Mouse (Mus musculus): ENCODE measurements at regions not wholly inside any gene's neighbourhood (a gene's known extent, or its start where the extent isn't known, plus 50 kb on each side); places are given as distances from the start of the nearest gene placed in this dataset.
"Not testable (repeated sequence)": the region's sequence is repeated elsewhere in the genome, so short reads cannot be mapped to it uniquely, and the experiment has no call there.

DNA sequence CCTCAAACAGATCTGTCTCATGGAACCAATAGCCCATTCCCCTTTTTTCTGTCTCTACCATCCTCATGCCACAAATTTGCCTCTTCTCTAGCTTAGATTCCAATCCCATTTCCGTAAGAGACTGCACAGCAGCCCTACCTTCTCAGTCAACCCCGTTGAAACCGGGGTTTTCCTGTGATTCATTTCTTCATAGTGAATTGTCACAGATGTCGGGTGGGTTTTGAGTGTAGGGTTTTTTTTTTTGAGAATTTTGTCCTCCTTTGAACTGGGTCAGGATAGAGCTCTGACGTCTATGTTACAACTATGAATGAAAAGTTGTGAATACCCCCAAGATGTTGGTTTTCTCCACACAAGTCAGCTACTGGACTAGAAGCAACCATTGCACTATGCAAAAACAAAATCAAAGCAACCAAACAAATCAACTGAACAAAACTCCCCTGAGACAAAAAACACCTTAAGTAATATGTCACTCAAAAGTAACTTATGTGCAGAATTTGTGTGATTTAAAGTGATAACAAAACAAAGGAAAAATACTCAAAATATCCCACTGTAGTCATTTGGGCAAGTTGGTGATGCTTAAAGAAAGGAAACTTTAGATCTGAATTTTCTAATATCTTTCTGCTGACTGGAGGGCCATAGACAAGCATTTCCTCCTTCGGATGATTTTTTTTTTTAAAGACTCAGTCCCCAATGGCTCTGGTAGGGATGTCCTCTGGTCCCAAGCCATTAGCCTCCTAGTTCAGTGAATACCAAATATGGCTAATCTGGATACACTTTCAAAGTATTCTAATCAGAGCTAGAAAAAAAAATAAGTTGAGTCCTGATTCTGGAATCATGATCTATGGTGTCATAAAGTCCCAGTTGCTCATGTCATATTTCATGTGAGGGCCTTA lies 120.7 kb upstream of the Tet2 start:
- DNase-seq (ENCODE audit: low spot score), result no peak

DNA sequence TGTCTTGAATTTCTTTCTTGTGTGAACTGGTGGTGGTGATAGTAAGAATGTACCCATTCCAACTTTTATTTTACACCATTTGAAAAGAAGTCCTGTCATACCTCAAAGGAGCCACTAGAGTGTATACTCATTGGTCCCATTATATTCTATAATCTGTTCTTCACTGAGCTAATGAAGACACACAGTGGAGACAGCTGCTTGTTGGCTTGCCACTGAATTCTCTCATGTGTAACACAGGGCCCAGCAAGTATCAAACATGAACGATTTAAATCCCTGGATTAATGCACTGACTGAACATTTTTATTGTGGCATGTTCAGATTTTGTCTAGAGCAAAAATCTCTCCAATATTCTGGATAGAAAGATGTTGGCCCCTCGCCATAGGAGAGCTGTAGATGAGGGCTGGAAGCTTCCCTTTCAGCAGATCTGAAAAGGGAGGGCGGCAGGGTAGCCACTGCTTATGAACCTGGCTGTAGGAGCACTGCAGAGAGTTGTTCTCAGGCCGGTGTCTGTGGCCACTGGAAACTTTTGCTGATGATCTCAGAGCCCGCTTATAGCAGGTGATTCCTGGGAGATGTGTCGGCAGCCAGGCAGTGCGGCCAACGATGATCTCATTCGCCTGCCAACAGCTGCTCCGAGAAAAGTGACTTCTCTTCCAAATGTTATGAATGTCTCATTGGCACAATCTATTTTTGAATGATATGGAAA lies 128.0 kb upstream of the Tet2 start:
- DNase-seq (ENCODE audit: low spot score), result no peak

DNA sequence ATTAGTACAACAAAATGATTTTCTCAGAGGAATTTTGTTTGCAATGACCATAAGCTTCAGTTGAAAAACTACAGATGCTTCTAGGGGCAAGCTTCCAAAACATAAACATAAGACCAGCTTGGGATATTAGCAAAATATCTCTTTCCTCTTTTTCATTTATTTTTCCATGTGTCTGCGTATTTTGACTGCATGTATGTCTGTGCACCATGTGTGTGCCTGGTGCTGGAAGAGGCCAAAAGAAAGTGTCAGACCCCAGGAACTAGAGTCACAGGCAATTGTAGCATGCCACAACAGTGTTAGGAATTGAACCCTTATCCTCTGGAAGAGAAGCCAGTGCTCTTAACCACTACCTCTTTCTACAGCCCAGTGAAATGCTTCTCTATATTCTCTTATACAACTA lies 133.0 kb upstream of the Tet2 start:
- DNase-seq (ENCODE audit: low spot score), result no peak

DNA sequence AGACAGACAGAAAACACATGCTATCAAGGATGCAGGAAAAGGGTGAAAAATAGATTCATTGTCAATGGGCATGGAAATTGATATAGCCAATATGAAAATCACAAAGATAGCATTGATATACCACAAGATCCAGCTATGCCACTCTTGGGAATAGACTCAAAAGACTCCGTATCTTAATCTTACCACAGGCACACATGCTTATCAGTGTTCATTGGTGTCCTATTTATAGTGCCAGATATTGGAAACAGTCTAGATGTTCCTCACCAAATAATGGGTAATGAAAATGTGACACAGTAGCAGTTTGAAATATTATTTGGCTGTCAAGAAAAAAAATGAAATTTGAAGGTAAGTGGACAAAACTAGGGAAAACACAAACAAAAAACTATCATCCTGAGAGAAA lies 135.0 kb upstream of the Tet2 start:
- DNase-seq (ENCODE audit: low spot score), result no peak

DNA sequence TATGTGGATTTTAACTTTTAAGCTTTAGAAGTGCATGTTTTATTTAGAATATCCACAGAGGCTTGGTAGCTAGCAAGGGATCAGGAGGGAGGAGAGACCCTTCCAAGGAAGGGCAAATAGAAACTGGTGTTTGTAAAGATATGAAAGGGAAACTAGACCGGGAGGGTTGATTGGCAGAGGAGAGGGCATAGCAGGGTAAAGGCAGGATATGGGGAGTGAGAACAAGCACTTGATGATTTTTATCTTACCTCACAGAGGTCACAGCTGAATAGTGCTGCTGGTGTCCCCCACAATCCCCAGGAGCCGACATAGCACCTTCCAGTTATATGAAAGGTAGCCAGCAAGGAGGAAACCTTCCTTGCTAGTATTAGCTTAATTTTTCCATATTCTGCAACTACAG lies 135.4 kb upstream of the Tet2 start:
- no peak for DNase-seq (ENCODE audit: low spot score)

DNA sequence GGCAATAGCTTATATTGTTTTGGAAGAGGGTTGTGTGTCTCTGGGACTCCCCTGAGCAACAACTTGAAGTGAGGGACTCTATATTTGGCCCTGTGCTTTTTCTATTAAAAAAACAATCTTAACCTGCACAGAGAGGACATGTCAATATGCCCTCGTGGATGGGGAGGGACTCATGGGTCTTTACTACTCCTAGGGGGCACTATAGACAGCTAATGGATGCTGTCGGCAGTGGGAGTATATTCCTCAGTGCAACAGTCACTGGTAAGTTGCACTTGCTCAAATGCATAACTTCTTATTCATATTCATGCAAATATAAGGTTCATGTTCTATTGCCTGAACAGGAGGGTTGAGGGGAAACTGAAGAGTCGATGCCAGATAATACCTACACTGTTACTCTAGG lies 135.9 kb upstream of the Tet2 start:
- no peak for DNase-seq (ENCODE audit: low spot score)

DNA sequence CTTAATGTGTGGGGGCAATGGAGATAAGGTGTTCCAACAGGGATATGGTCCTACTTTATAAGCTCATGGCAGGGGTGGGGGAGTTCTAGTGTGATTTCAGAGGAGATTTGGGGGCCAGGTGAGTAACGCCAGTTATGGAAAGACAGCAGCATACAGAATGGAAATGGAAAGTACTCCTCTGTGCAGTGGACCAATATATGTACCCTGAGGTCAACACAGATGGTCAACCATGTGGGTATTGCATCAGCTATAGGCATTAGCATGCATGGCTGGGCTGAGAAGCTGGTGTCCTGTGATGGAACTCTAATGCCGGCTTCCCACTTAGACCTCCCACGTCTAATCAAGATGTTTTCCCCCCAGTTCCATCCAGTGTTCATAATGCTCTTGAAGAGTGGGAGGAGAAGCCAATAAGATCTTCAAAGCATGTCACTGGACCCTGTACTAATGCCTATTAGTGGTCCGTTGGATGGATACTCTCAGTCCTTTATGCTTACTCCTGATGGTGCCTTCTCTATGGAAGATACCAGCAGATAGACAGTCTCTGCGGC lies 139.3 kb upstream of the Tet2 start:
- no peak for DNase-seq (ENCODE audit: low spot score)

DNA sequence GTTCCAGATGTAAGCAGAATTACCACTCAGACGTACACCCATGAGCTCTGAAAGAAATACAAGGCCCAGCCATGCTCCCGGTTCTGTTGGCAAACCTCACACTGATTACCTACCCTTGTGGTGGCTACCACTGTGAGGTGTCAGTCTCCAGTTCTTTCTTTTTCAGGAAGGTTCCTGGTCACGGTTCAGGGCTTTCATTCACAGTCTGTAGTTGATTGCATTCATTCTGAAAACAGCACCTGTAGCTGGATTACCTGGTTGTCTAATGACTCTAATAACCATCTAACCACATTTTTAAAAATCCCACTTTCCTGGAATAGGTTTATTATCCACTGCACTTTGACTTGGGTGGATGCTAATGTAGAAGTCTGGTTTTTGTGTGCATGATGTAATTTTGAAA lies 139.8 kb upstream of the Tet2 start:
- no peak for DNase-seq (ENCODE audit: low spot score)

DNA sequence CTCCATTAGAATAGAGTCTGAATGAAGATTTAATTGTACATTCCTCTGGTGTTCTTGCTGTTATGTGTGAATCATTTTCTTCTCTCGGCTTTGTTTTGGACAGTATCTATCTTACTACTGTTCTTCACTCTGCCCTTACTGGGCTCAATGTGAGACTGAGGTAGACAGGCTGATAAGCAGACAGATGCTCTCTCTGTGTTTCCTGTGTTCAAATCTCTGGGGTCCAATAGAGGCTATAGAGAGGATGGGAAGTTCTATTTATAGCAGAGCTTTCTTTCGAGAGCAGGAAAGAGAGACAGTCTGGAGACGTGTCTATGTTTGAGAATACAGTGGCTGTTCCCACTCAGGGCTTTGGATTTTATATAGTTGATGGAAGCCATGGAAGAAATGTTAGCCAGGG lies 140.5 kb upstream of the Tet2 start:
- DNase-seq (ENCODE audit: low spot score), result no peak

DNA sequence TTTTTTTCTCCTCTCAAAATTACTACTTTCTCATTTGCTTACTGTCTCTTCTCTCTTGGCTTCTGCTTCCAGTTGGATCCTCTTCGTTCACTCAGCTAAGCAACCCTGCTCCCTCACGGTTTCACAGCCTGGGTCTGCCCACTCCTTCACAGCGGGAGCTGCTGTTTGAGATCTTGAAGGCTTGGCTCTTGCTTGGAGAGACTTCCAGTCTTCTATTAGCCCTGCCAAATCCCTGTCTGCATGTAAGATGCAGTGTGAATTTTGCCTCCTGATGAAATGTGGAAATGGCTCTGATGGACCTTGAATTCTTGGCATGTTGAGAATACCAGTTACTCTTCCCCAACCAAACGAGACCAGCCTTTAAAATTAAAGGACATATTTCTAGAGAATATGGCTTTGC lies 149.1 kb upstream of the Tet2 start:
- DNase-seq (ENCODE audit: low spot score), result no peak

DNA sequence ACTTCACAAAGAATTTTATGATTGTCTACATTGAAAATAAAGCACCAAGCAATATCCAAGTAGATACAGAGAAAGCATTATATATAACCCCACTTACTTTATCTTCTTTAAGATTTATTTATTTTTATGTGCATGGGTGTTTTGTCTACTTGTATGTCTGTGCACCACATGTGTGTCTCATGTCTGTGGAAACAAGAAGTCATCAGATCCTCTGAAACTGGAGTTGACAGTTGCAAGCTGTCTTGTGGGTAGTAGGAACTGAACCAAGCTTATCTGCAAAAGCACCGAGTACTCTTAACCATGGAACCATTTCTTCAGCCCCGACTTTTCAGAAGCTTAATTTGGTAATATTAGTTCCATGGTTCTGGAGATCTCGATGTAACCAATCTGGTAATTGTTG lies 151.2 kb upstream of the Tet2 start:
- no peak for DNase-seq (ENCODE audit: low spot score)

DNA sequence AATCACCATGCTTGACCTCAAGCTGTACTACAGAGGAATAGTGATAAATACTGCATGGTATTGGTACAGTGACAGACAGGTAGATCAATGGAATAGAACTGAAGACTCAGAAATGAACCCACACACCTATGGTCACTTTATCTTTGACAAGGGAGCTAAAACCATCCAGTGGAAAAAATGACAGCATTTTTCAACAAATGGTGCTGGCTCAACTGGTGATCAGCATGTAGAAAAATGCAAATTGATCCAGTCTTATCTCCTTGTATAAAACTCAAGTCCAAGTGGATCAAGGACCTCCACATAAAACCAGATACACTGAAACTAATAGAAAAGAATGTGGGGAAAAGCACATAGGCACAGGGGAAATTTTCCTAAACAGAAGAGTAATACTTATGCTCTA lies 159.9 kb upstream of the Tet2 start:
- DNase-seq (ENCODE audit: low spot score), result not testable (repeated sequence)

DNA sequence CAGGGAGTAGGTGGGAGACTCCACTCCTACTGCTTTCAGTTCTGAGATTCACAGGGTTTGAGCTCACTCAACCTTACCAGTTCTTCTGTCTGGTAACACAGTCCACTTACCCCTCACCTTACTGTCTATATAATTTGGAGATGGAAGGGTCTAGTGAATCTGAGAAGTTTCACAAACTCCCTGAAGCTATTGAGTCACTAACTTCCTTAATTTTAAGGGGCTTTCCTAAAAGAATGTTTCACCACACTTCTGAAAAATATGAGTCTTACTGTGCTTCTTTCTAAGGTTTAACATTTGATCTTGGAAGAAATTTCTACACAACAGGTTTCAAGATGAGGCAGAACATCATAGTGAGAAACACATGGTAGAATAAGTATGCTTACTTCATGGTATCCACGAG lies 166.6 kb upstream of the Tet2 start:
- no peak for DNase-seq (ENCODE audit: low spot score)

DNA sequence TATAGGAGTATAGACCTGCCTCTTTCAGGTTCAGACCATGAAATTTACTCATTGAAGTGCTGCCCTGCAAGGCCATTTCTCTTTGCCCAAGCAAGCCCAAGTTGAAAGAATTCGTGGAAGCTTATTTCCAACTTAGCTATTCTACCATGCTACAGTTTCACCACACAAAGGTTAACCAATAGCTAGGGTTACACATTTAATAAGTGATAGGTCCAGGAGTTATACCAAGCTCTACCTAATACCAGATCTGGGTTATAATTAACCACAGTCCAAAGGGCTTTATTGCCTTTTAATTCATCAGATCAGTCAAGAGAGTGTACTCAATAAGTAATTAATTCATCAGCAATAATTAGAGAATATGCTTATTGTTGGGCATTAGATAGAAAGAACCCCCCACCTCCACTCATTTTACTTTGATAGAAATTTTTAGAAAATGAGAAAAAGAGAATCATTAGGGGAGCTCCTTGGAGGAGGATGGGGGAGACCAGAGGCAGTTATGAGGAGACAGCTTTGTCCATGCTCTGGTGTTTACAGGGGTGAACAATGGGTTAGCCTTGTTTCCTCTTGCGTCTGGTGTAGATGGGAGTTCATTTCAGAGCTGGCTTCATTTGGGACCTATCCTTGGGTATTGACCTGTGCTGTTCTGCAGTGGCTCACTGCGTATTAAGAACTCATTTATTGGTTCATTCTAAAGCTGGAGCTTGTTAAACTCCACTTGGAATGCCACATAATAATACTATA lies 177.8 kb upstream of the Tet2 start:
- DNase-seq (ENCODE audit: low spot score), result no peak

DNA sequence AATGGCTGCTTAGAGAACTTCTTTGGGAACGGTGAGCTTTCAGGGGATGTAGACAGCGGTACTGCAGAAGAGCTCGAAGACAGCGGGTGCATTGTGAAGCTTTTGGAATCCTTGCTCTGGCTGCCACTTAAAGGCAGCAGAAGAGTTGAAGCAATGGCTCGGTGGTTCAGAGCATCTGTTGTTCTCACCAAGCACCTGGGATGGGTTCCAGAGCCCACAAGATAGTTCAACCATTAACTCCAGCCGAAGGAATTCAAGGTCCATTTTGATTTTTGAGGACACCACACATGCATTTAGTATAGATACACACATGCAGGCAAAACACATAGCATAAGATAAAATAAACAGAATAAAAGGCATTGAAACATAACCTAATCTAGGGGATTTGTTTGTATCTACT lies 181.9 kb upstream of the Tet2 start:
- no peak for DNase-seq (ENCODE audit: low spot score)

DNA sequence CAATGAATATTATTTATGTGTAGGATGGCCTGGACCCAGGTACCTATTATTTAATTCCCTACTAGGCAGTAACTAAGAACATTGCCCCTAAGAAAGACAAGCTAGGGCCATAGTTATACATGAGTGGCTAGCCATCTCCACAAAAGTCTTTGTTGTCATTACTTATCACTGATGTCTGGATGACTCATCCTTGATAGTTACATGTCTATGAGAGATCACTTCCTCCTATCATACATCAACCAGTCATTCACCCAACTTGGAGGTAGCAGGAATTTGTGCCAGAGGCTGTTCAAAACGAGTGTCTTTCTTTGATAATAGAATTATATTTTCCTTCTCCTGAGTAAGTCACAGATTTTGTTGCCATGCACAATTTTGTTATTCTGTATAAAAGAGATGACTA lies 190.7 kb upstream of the Tet2 start:
- no peak for DNase-seq (ENCODE audit: low spot score)

DNA sequence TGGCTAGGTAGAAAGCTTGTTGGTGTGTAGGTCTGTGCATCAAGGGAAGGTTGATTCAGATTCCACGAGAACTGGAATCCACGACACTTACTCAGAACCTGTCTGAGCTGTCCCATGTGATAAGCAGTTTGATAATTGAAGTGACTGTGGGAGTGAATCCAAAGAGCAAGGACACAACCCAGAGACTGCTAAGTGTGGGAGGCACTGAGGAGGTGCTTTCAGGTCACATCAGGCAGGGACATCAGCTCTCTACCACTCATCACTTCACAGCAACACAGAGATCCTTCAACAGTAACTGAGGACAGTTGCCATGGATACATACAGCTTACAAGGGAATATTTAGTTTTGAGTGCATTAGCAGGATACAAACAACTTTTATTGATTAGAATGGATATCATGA lies 194.0 kb upstream of the Tet2 start:
- no peak for DNase-seq (ENCODE audit: low spot score)

DNA sequence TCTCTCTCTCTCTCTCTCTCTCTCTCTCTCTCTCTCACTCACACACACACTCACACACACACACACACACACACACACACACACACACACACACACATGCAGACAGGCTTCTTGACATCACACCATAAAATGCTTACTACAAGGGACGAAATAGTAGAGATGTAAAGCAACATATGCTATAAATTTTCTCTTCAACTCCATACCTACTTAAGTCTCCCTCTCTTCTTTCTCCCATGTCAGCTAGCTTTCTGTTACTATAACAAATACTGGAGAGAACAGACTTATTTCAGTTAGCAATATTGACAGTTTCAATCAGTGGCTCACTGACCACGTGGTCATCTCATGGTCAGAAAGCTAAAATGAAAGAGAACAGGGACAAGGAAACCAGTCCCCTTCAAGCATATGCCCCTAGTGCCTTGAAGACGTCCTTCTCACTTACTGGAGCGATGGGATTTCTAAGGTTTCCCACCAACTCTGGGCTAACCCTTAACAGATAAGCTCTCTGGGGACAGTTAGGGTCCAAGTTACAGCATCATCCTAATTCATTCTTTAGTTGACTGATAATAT lies 199.7 kb upstream of the Tet2 start:
- DNase-seq (ENCODE audit: low spot score), result no peak

DNA sequence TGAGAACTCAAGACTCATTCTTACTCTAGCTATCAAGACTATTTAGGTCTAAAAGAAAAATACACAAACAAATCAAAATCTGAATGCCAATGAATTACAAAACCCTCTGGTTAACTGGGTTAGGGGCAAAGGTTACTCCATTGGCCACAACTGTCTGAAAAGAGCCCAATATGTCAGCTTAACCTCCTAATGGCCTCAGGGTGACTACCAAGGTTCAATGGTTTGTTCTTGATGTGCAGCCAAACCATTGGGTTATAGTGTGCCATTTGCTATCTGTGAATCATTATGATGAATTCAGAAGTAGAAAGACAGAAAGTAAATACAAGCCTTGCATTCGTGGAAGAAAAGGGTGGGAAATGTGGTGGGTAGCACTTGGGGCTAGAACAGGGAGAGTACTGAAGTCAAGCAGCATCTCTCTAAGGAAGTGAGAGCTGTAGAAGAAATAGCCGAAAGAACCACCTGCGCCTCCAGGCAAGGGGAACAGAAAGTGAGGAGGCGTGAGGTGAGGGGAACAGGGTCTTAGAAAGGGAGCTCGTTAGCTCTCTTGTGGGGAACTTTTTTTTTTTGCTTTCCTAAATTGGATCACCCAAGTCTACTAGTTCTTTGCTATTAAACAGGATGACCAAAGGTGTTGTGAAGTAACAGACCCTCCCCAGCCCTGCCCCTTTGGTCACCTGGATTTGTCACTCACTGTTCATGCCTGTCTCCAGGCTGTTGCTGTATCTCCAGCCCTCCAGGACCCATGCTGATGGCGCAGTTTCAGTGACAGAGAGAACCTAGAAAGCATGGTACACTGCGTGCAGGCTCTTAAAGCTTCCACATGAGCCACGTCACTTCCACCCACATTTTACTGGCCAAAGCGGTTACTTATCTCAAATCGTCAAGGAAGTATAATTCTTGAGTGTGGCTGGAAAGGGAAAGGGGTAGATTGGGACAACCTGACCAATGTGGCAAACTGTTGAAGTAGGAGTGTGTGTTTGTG lies 204.1 kb upstream of the Tet2 start:
- no peak for DNase-seq (ENCODE audit: low spot score)

DNA sequence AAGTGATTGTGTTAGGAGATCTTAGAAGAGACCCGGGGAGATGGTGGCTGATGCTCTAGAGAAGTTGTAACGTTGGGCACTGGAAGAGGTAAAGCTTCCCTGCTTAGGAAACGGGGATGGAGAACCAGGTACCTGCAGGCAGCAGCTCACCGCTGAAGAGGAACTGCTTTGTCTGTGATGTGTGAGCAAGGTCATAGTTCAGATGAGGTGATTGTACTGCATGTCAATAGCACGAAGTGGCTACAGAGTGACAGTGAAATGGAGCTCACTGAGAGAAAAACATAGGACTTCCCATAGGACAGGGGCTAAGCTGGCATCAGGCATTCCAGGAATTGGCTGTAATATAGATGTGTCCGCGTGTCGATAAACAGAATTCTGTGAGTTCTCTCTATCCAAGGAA lies 205.1 kb upstream of the Tet2 start:
- DNase-seq (ENCODE audit: low spot score), result no peak

DNA sequence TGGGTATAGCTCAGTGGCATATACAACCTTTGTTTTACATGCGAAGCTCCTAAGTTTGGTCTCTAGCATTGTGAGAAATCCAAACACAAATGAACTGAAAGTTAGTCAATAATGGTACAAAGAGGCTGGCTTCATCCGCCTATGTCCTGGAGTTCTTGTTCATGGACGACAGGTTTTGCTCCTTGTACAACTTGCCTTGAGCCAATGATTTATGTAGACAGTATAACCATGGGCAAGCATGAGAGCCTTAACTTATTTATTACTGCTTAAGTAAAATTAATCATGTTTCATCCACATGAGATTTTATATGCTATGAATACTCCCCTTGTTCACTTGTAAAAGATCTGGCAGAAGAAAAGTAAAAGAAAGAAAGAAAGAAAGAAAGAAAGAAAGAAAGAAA lies 205.7 kb upstream of the Tet2 start:
- DNase-seq (ENCODE audit: low spot score), result no peak
